Mouse (Mus musculus) ES-E14 (cell line): ENCODE measurements around the gene Tle2. TPM values are rescaled to one million over a fixed set of nuclear protein-coding genes. Genes with fewer than 3 reads are reported as not detected.

Experiments used
- DNase-seq: peaks from one replicate; pipeline ENCODE4 v3.0.0-alpha.2; 2013; ENCODE audit warnings: low read depth, low spot score
- H3K27ac ChIP-seq: 2 replicates; pipeline ENCODE4 v1.5.1; 2012; ENCODE audit warnings: low read depth, mild to moderate bottlenecking, low read length, moderate library complexity, mixed read lengths; ENCODE audit not compliant: poor library complexity, insufficient read depth, severe bottlenecking
- H3K36me3 ChIP-seq: 2 replicates; pipeline ENCODE4 v1.6.1; 2012; ENCODE audit warnings: mild to moderate bottlenecking, low read length, moderate library complexity, mixed read lengths; ENCODE audit not compliant: control insufficient read depth, poor library complexity, insufficient read depth, severe bottlenecking
- H3K4me1 ChIP-seq, 2 experiments: fragments of 150-350 bp in 1 of 2; sonication (generic) in 1 of 2; 2 replicates each; pipeline ENCODE4 v1.6.1; 2012; ENCODE audit warnings: low read length in 2 of 2, mild to moderate bottlenecking in 1 of 2, mixed read lengths in 1 of 2; ENCODE audit not compliant: control insufficient read depth in 2 of 2, insufficient read depth in 2 of 2, poor library complexity in 1 of 2
- H3K4me3 ChIP-seq, 2 experiments: fragments of 150-350 bp in 1 of 2; sonication (generic) in 1 of 2; 2 replicates each; pipeline ENCODE4 v1.5.1; 2012; ENCODE audit warnings: low read length in 2 of 2, low read depth in 1 of 2, mild to moderate bottlenecking in 1 of 2, mixed read lengths in 1 of 2; ENCODE audit not compliant: insufficient read depth in 1 of 2, poor library complexity in 1 of 2, severe bottlenecking in 1 of 2
- H3K9ac ChIP-seq: 2 replicates; pipeline ENCODE4 v1.6.1; 2012; ENCODE audit warnings: low read depth, mild to moderate bottlenecking, low read length, mixed read lengths; ENCODE audit not compliant: poor library complexity, insufficient read depth, severe bottlenecking
- H3K9me3 ChIP-seq: fragments of 150-350 bp; sonication (generic); 2 replicates; pipeline ENCODE4 v1.6.1; 2012; ENCODE audit warnings: low read depth, mild to moderate bottlenecking, low read length; ENCODE audit not compliant: control insufficient read depth, insufficient read depth
- CHD2 ChIP-seq: IDR thresholded peaks from 2 replicates; pipeline ENCODE4 v1.6.1; 2014; ENCODE audit warnings: mild to moderate bottlenecking, low read depth, low read length, inconsistent platforms
- HCFC1 ChIP-seq: IDR thresholded peaks from 2 replicates; pipeline ENCODE4 v1.6.1; 2012; ENCODE audit warnings: low read length, inconsistent platforms, borderline replicate concordance; ENCODE audit not compliant: insufficient read depth
- MAFK ChIP-seq: IDR thresholded peaks from 2 replicates; pipeline ENCODE4 v1.6.1; 2014; ENCODE audit warnings: mild to moderate bottlenecking, low read depth, low read length, inconsistent platforms; ENCODE audit not compliant: insufficient read depth
- ZC3H11A ChIP-seq: IDR thresholded peaks from 2 replicates; pipeline ENCODE4 v1.6.1; 2012; ENCODE audit warnings: low read depth, mild to moderate bottlenecking, inconsistent platforms, low read length, borderline replicate concordance
- ZNF384 ChIP-seq: IDR thresholded peaks from 2 replicates; pipeline ENCODE4 v1.6.1; 2012; ENCODE audit warnings: low read depth, low read length, inconsistent platforms
- in situ Hi-C, 2 experiments: fragments of 600-800 bp; cut with MboI; formaldehyde crosslinking; loops; one replicate each; pipeline ENCODE4 v1.15.1; 2025; ENCODE audit warnings: low sequenced_read_pairs in 2 of 2, inconsistent platforms in 1 of 2; ENCODE audit not compliant: unreplicated experiment in 2 of 2
- total RNA-seq: library from RNA; depleted of rRNA; stranded (reverse); fragments of 300-350 nt; gene quantifications from 2 replicates; pipeline ENCODE4 v1.2.3, GENCODE M21; 2012

Tle2 gene
- total RNA-seq, 1 experiment, result 2.4 TPM

GRCm38 (mm10) chr10:81599630-81600029, 25.3 kb downstream of the Tle2 start:
- peaks cover 12 to 45% of the 10 kb centered on the region in 2 experiments for H3K4me1 ChIP-seq
- no peaks in the 10 kb centered on the region for H3K9me3 ChIP-seq
- TF ChIP-seq MAFK, result no peak
- no peak for TF ChIP-seq CHD2
- no peak for TF ChIP-seq HCFC1
- no peak for TF ChIP-seq ZNF384
- TF ChIP-seq ZC3H11A, result no peak
- no peak for DNase-seq
- no peak overlapping the region for H3K4me3 ChIP-seq
- in situ Hi-C loops, result no loop called here
- H3K36me3 ChIP-seq, result no peaks in the 10 kb centered on the region
- no peak overlapping the region for H3K9ac ChIP-seq
- H3K27ac ChIP-seq, result no peak overlapping the region; the same call in 1 of the 2 replicates

GRCm38 (mm10) chr10:81600096-81600495, 25.7 kb downstream of the Tle2 start:
- peaks cover 9 to 48% of the 10 kb centered on the region in 2 experiments for H3K4me1 ChIP-seq
- no peak for TF ChIP-seq ZNF384
- TF ChIP-seq HCFC1, result no peak
- no peak for TF ChIP-seq CHD2
- no peak for TF ChIP-seq ZC3H11A
- no peak for TF ChIP-seq MAFK
- H3K4me3 ChIP-seq, result no peak overlapping the region
- DNase-seq, result no peak
- in situ Hi-C loops, result no loop called here
- H3K9me3 ChIP-seq, result no peaks in the 10 kb centered on the region
- no peak overlapping the region for H3K9ac ChIP-seq
- peak overlapping the region; percentile 9; the same call in 1 of the 2 replicates for H3K27ac ChIP-seq
- H3K36me3 ChIP-seq, result no peaks in the 10 kb centered on the region

GRCm38 (mm10) chr10:81600738-81601203, 26.4 kb downstream of the Tle2 start, which contains the start of gene Tle6:
TSS of gene Tle6 (minus strand) at chr10:81601073.
- Histone ChIP-seq H3K36me3 (no peaks in the 10 kb centered on the region), H3K27ac (peak within 1 kb of the TSS; percentile 9; the same call in 1 of the 2 replicates), H3K9me3 (no peaks in the 10 kb centered on the region), H3K4me3 (peak within 1 kb of the TSS; percentile 3 to 60; a peak in 3 of 4 replicates), H3K4me1 (peaks cover 6 to 41% of the 10 kb centered on the region in 2 experiments), H3K9ac (peak within 1 kb of the TSS; percentile 28; the same call in 1 of the 2 replicates)
- in situ Hi-C loops, result no loop called here
- DNase-seq, result peak; percentile 99
- peak; percentile 67; the same call in 1 of the 2 replicates for TF ChIP-seq CHD2
- TF ChIP-seq ZNF384, result no peak

GRCm38 (mm10) chr10:81601396-81601905, 27.1 kb downstream of the Tle2 start:
- in situ Hi-C loops, result no loop called here
- TF ChIP-seq ZNF384 (no peak), ZC3H11A (no peak), MAFK (no peak), HCFC1 (no peak)
- DNase-seq, result no peak
- peak overlapping the region; percentile 3 to 60; a peak in 3 of 4 replicates for H3K4me3 ChIP-seq
- H3K36me3 ChIP-seq, result no peaks in the 10 kb centered on the region
- peaks cover 3 to 36% of the 10 kb centered on the region in 2 experiments for H3K4me1 ChIP-seq
- no peak overlapping the region for H3K27ac ChIP-seq
- no peaks in the 10 kb centered on the region for H3K9me3 ChIP-seq
- peak overlapping the region; percentile 28; the same call in 1 of the 2 replicates for H3K9ac ChIP-seq

GRCm38 (mm10) chr10:81602741-81603151, 28.4 kb downstream of the Tle2 start:
- peaks cover under 1% of the 10 kb centered on the region; the same call in 1 of the 2 replicates for H3K36me3 ChIP-seq

More at GRCm38 (mm10) chr10:81602741-81603151, 28.4 kb downstream of the Tle2 start:
- no peaks in the 10 kb centered on the region for H3K9me3 ChIP-seq
- TF ChIP-seq ZNF384 (no peak; the same call in 1 of the 2 replicates), MAFK (no peak), ZC3H11A (no peak), CHD2 (no peak), HCFC1 (no peak)
- in situ Hi-C loops, result no loop called here
- DNase-seq, result no peak
- no peak overlapping the region for H3K4me3 ChIP-seq
- H3K27ac ChIP-seq, result no peak overlapping the region
- H3K4me1 ChIP-seq, result peaks cover 3 to 28% of the 10 kb centered on the region in 2 experiments
- H3K9ac ChIP-seq, result no peak overlapping the region
